7 mouse cellular contexts compared by ENCODE assay signal in the genomic region with DNA sequence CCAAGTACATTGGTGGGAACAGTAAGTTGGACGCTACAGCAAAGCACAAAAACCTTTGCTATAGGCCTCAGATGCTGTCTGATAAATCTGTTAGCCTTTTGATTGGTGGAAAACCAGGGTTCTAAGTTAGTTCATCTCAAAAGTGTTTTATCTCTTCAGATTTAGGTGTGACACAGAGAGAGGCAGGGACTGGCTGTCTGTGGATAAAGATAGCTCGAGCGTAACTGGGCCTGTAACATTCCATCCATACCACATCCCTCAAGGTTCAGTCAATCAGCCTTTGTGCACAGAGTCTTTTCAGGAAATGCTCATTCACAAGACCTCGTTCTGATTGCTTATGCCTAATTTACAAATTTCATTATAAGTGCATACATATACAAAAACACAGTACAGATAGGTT. TPM values are rescaled to one million over a fixed set of nuclear protein-coding genes. Genes with fewer than 3 reads are reported as not detected.
DNase-seq lines count a peak whose midpoint lies in the region; ATAC-seq lines count a peak whose summit lies in the region.

No protein-coding gene starts in this region.

- no peak for ATAC-seq in forebrain, embryonic 15.5 days (replicated peaks)
- no peak for ATAC-seq in liver, embryonic 11.5 days (replicated peaks; ENCODE audit: low FRiP score)

- no peak overlapping the region for H3K4me3 ChIP-seq in forebrain, embryonic 15.5 days
- no peak overlapping the region for H3K4me3 ChIP-seq in liver, embryonic 11.5 days (ENCODE audit: low read depth, low read length)

- H3K9ac ChIP-seq in forebrain, embryonic 15.5 days (replicated peaks): peak overlapping the region; percentile 4; the same call in 1 of the 2 replicates
- H3K9ac ChIP-seq in liver, embryonic 11.5 days (ENCODE audit: low read depth, low read length): no peak overlapping the region

- H3K27ac ChIP-seq in forebrain, embryonic 15.5 days (replicated peaks): 0 out of 2 replicates have a peak overlapping the region, but pooled peaks have one; percentile 9
- H3K27ac ChIP-seq in liver, embryonic 11.5 days (ENCODE audit: low read depth, low read length): no peak overlapping the region

- H3K36me3 ChIP-seq in forebrain, embryonic 15.5 days: no peaks in the 10 kb centered on the region; the same call in 1 of the 2 replicates
- H3K36me3 ChIP-seq in liver, embryonic 11.5 days (ENCODE audit: control insufficient read depth, insufficient read depth, low read length): peaks cover 4% of the 10 kb centered on the region; the same call in 1 of the 2 replicates

- no peaks in the 10 kb centered on the region for H3K27me3 ChIP-seq in forebrain, embryonic 15.5 days
- H3K27me3 ChIP-seq in liver, embryonic 11.5 days (replicated peaks; ENCODE audit: control insufficient read depth, insufficient read depth, low read length): no peaks in the 10 kb centered on the region

- no peaks in the 10 kb centered on the region for H3K9me3 ChIP-seq in forebrain, embryonic 15.5 days
- H3K9me3 ChIP-seq in liver, embryonic 11.5 days (ENCODE audit: control insufficient read depth, low read length): no peaks in the 10 kb centered on the region

- DNase-seq in thymus, postnatal 0 days (ENCODE audit: low spot score): peak; percentile 10
- DNase-seq in thymus, postnatal 25 days: no peak
- no peak for DNase-seq in liver, embryonic 11.5 days (ENCODE audit: low spot score)
- no peak for DNase-seq in spleen, adult 12 weeks (ENCODE audit: low spot score)
- no peak for DNase-seq in frontal cortex, postnatal 14 days (ENCODE audit: low spot score in 2 of 2)
- no peak for DNase-seq in B cell, adult 2 months

- H3K4me1 ChIP-seq in forebrain, embryonic 15.5 days: peaks cover 39% of the 10 kb centered on the region
- peaks cover 57% of the 10 kb centered on the region for H3K4me1 ChIP-seq in liver, embryonic 11.5 days (replicated peaks; ENCODE audit: control insufficient read depth, insufficient read depth, low read length)

- 11% methylated on average over 4 of the region's 4 CpGs for WGBS in forebrain, embryonic 15.5 days
- WGBS in liver, embryonic 11.5 days: 24% methylated on average over 4 of the region's 4 CpGs

- peak overlapping the region; percentile 8; the same call in 1 of the 2 replicates for H3K4me2 ChIP-seq in forebrain, embryonic 15.5 days (replicated peaks)
- H3K4me2 ChIP-seq in liver, embryonic 11.5 days: peak overlapping the region; percentile 37

RNA-seq across cellular contexts. Expression of gene 4921524J17Rik, which starts 3.4 kb away (rescaled TPM):
- polyA plus RNA-seq in thymus, postnatal 0 days (2015; fragmentation: Nextera tagmentation; extraction: Ambion mirVana): 57.4 and 58.7 TPM in 2 replicates
- 69.3 and 74.7 TPM in 2 replicates for polyA plus RNA-seq in forebrain, embryonic 15.5 days (2015; fragmentation: Nextera tagmentation; extraction: Ambion mirVana)
- 38.3 TPM in 2 replicates for polyA plus RNA-seq in liver, embryonic 11.5 days (2014; fragmentation: Nextera tagmentation; extraction: Ambion mirVana)

RNA-seq across cellular contexts. Expression of gene Mylk3, which starts 43.1 kb away (rescaled TPM):
- 0.20 and 0.44 TPM in 2 replicates for polyA plus RNA-seq in thymus, postnatal 0 days (2015; fragmentation: Nextera tagmentation; extraction: Ambion mirVana)
- 0.23 and 0.51 TPM in 2 replicates for polyA plus RNA-seq in forebrain, embryonic 15.5 days (2015; fragmentation: Nextera tagmentation; extraction: Ambion mirVana)
- 26.6 and 31.3 TPM in 2 replicates for polyA plus RNA-seq in liver, embryonic 11.5 days (2014; fragmentation: Nextera tagmentation; extraction: Ambion mirVana)

Comparison
In these comparisons a context has a peak if more than half of its experiments do, and no peak if none do; other contexts are left out.
1. RNA of gene Mylk3, which starts 43.1 kb away (polyA plus RNA-seq): 26.6 to 31.3 TPM in liver, embryonic 11.5 days; 0.23 to 0.51 TPM in forebrain, embryonic 15.5 days and 0.20 to 0.44 TPM in thymus, postnatal 0 days; every median in the first group is over 10 times any median in the second.